Mouse (Mus musculus): ENCODE results near the gene Pacrg. TPM values are rescaled to one million over a fixed set of nuclear protein-coding genes. Genes with fewer than 3 reads are reported as not detected.

Gene Pacrg
- total and polyA plus RNA-seq, 2 experiments from 2014 or later: 6.2 to 20.7 TPM

DNA sequence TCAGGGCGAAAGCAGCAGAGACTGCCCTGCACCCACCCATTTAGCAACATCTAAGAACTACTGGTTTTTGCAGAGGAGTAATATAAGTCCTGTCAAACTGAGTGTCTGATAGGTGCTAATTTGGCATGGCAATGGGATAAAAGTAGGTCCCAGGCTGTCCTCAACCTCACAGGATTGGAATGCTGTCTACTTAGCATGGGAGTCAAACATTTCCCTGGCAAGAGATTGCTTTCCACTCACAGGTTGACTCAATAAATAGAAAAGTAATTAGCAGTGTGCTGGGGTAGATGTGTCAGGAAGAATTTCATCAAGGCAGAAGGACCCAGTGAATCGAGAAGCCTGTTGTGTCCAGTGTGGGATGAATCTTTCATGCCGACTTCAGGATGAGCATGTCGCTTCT lies 479.4 kb downstream of the Pacrg start:
- no peak overlapping the region for H3K9ac ChIP-seq
- H3K9me3 ChIP-seq (ENCODE audit: low read length): no peaks in the 10 kb centered on the region
- H3K4me2 ChIP-seq (ENCODE audit: low read depth): no peak overlapping the region
- H3K36me3 ChIP-seq (ENCODE audit: insufficient read depth): no peaks in the 10 kb centered on the region
- WGBS: 60% methylated on average over 4 of the region's 4 CpGs
- TF ChIP-seq CTCF (IDR thresholded peaks at IDR 0.05; ENCODE audit: low read depth): no peak
- no peaks in the 10 kb centered on the region for H3K27me3 ChIP-seq (ENCODE audit: insufficient read depth, low read length)
- DNase-seq (no peak), ATAC-seq (no peak)
- no peaks in the 10 kb centered on the region for H3K4me1 ChIP-seq (ENCODE audit: insufficient read depth)
- H3K4me3 ChIP-seq (ENCODE audit: low read depth, low read length): no peak overlapping the region
- no peak overlapping the region for H3K27ac ChIP-seq (ENCODE audit: low read depth, low read length)

DNA sequence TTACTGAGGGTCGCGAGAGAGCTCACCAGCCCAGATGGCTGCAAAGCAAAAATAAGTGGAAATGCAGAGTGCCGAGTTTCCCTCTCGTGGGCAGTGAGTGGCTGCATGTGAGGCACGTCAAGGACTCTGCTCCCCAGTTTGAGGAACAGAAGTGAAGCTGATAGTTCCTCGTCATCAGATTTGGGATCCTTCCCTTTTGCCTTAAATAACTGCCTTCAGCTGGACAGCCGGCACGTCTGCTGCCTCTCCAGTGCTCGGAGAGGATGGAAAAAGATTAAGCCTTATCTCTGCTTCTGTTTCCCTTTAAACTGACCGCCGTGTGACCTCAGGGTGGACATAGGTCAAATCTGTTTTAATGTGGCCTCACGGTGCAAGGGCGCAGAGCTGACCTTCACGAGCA lies 480.6 kb downstream of the Pacrg start:
- Histone ChIP-seq H3K9ac (no peak overlapping the region), H3K4me2 (ENCODE audit: low read depth) (no peak overlapping the region), H3K4me3 (ENCODE audit: low read depth, low read length) (no peak overlapping the region), H3K9me3 (ENCODE audit: low read length) (no peaks in the 10 kb centered on the region), H3K27me3 (ENCODE audit: insufficient read depth, low read length) (no peaks in the 10 kb centered on the region), H3K36me3 (ENCODE audit: insufficient read depth) (no peaks in the 10 kb centered on the region), H3K4me1 (ENCODE audit: insufficient read depth) (no peaks in the 10 kb centered on the region), H3K27ac (ENCODE audit: low read depth, low read length) (no peak overlapping the region)
- no peak for ATAC-seq
- TF ChIP-seq CTCF (IDR thresholded peaks at IDR 0.05; ENCODE audit: low read depth): no peak
- DNase-seq: no peak
- 89% methylated on average over 14 of the region's 14 CpGs for WGBS

GRCm38 (mm10) chr17:10357348-10357747 lies 482.8 kb downstream of the Pacrg start:
- Histone ChIP-seq H3K36me3 (ENCODE audit: insufficient read depth) (no peaks in the 10 kb centered on the region), H3K9me3 (ENCODE audit: low read length) (no peaks in the 10 kb centered on the region), H3K27me3 (ENCODE audit: insufficient read depth, low read length) (no peaks in the 10 kb centered on the region), H3K4me1 (ENCODE audit: insufficient read depth) (no peaks in the 10 kb centered on the region), H3K27ac (ENCODE audit: low read depth, low read length) (no peak overlapping the region), H3K4me3 (ENCODE audit: low read depth, low read length) (no peak overlapping the region), H3K4me2 (ENCODE audit: low read depth) (peak overlapping the region; percentile 19; the same call in 1 of the 2 replicates), H3K9ac (no peak overlapping the region)
- WGBS: 44% methylated on average over 12 of the region's 12 CpGs
- peak; percentile 90 for ATAC-seq
- DNase-seq: peak; percentile 60
- TF ChIP-seq CTCF (IDR thresholded peaks at IDR 0.05; ENCODE audit: low read depth): no peak

DNA sequence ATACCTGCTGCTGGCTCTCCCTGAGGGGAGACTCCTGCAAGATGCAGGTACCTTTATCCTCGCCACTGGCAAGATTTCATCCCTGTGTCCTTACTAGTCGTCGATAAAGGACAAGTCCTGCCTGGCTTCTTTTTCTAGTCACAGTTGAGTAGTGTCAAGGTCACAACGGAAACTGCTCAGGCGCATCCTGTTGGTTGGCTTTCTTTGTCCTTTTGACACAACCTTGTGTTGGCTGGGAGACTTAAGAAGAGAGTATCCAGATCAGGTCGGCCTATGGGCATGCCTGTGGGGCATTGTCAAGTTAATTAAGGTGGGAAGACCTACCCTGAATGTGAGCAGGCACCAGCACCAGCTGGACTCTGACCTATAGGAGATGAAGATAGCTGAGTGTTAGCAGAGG lies 483.8 kb downstream of the Pacrg start:
- 59% methylated on average over 6 of the region's 6 CpGs for WGBS
- DNase-seq (no peak), ATAC-seq (no peak)
- no peak overlapping the region for H3K4me2 ChIP-seq (ENCODE audit: low read depth)
- H3K4me3 ChIP-seq (ENCODE audit: low read depth, low read length): no peak overlapping the region
- H3K27me3 ChIP-seq (ENCODE audit: insufficient read depth, low read length): no peaks in the 10 kb centered on the region
- no peak overlapping the region for H3K9ac ChIP-seq
- no peak for TF ChIP-seq CTCF (IDR thresholded peaks at IDR 0.05; ENCODE audit: low read depth)
- no peaks in the 10 kb centered on the region for H3K4me1 ChIP-seq (ENCODE audit: insufficient read depth)
- no peaks in the 10 kb centered on the region for H3K9me3 ChIP-seq (ENCODE audit: low read length)
- H3K36me3 ChIP-seq (ENCODE audit: insufficient read depth): no peaks in the 10 kb centered on the region
- H3K27ac ChIP-seq (ENCODE audit: low read depth, low read length): no peak overlapping the region

GRCm38 (mm10) chr17:10355746-10356145 lies 484.4 kb downstream of the Pacrg start:
- WGBS: 44% methylated on average over 8 of the region's 8 CpGs
- no peak for ATAC-seq
- H3K4me1 ChIP-seq (ENCODE audit: insufficient read depth): no peaks in the 10 kb centered on the region
- H3K9ac ChIP-seq: no peak overlapping the region
- no peaks in the 10 kb centered on the region for H3K36me3 ChIP-seq (ENCODE audit: insufficient read depth)
- H3K27me3 ChIP-seq (ENCODE audit: insufficient read depth, low read length): no peaks in the 10 kb centered on the region
- no peak overlapping the region for H3K27ac ChIP-seq (ENCODE audit: low read depth, low read length)
- no peaks in the 10 kb centered on the region for H3K9me3 ChIP-seq (ENCODE audit: low read length)
- no peak for TF ChIP-seq CTCF (IDR thresholded peaks at IDR 0.05; ENCODE audit: low read depth)
- H3K4me2 ChIP-seq (ENCODE audit: low read depth): no peak overlapping the region
- no peak overlapping the region for H3K4me3 ChIP-seq (ENCODE audit: low read depth, low read length)
- no peak for DNase-seq

Other genes with a start within 250 kb of the Pacrg start
- gene Prkn, start 73 bp upstream of the Pacrg start, total RNA-seq (2014; rRNA removed): 6.8 and 8.0 TPM in 2 replicates
- 5.8 and 6.2 TPM in 2 replicates for gene Prkn, start 73 bp upstream of the Pacrg start, polyA plus RNA-seq (2015; fragmentation: Nextera tagmentation; extraction: Ambion mirVana)

Data from forebrain, postnatal 0 days (tissue).